Mouse (Mus musculus) hematopoietic stem cell, adult 5-6 weeks (primary cell): ENCODE data around the gene Thbs2. TPM values are rescaled to one million over a fixed set of nuclear protein-coding genes. Genes with fewer than 3 reads are reported as not detected.
"Not testable (repeated sequence)": the region's sequence is repeated elsewhere in the genome, so short reads cannot be mapped to it uniquely, and the experiment has no call there.

ENCODE experiments used
- ATAC-seq, 2 experiments: fragments of 125-278 bp in 1 of 2; replicated peaks in 1 of 2; 2 replicates each; pipeline ENCODE4 v1.8.0; 2016 to 2017; ENCODE audit warnings: inconsistent platforms in 2 of 2, mild to moderate bottlenecking in 2 of 2, moderate number of reproducible peaks in 2 of 2, low read depth in 1 of 2, moderate TSS enrichment in 1 of 2; ENCODE audit not compliant: low FRiP score in 2 of 2, poor library complexity in 2 of 2, severe bottlenecking in 2 of 2, insufficient read depth in 1 of 2, low TSS enrichment in 1 of 2
- total RNA-seq: library from RNA; stranded (forward); fragments of 172-1452, 232-1000 nt; gene quantifications from 2 replicates; pipeline ENCODE4 v1.2.3, GENCODE M21; 2017

The Thbs2 gene
- total RNA-seq, 1 experiment from 2014 or later, result 0.45 TPM

DNA sequence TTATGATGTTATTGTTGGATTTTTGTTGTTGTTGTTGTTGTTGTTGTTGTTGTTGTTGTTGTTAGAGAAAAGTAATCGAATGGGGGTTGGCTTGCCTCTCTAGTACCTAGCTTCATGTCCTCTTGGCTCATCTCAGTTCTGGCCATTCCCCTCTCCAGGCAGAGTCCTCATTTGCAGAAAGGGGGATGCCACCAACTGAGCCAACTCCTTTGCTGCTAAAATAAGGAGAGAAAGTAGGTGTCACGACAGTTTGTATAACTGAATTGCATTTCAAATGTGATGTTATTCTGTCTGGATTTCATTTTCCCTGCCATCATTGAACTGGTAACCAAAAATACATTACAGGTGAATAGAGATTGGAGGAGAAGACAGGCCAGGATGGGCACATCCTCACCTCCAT, 35.9 kb downstream of the Thbs2 start:
- ATAC-seq, result no peak

DNA sequence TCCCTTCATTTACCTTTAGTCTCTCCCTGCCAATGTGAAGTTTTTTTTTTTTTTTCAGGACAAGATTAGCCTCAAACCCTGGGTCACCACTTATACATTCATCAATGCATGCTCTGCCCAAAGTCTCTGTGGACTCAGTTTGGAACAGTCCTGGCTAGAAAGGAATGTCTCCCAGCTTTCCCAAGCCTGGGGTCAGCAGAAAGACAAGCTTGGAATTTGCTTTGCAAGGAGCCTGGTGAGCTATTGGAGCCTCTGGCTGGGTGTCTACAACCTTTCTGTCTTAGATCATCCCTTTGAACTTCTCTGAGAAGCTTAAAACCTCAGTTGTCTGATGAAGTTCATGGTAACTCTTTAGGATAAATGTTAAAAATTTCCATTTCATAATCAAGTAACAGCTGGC, 36.9 kb downstream of the Thbs2 start:
- no peak for ATAC-seq

DNA sequence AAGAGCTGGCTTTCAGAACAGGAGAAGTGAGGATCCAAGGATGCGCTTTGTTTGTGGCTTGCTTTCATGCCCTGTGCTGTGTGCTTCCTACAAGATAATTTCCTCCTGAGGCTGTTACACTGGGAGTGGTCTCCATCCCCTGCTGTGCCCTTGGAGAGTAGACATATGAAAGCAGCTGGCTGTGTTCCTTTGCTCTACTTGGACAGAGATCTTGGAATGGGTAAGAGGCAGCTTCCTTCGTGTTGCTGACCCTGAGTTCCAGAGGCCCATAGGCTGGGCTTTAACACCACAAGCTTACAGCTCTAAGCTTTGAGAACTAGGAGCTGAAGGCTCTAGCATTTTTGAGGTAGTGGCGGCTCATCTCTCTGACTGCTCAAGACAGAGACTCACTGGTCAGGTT, 39.1 kb downstream of the Thbs2 start:
- no peak for ATAC-seq

DNA sequence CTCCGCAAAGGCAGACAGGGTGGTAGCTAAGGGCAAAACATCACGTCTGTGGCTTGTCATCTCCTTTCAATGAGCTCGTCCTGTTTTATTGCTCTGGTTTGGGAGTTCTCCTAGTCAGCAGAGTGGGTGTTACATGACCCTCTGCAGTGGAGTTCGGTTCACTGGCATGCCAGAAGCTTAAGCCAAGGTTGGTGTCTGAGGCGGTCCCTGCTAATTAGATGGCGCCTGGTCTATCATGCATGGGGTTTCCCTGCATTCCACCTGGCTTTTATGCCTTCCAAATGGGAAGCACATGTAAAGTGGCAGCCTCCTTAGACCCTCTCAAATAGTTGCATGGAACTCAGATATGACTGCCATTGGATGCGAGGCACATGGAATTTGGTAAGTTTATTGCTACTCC, 42.0 kb downstream of the Thbs2 start:
- no peak for ATAC-seq

DNA sequence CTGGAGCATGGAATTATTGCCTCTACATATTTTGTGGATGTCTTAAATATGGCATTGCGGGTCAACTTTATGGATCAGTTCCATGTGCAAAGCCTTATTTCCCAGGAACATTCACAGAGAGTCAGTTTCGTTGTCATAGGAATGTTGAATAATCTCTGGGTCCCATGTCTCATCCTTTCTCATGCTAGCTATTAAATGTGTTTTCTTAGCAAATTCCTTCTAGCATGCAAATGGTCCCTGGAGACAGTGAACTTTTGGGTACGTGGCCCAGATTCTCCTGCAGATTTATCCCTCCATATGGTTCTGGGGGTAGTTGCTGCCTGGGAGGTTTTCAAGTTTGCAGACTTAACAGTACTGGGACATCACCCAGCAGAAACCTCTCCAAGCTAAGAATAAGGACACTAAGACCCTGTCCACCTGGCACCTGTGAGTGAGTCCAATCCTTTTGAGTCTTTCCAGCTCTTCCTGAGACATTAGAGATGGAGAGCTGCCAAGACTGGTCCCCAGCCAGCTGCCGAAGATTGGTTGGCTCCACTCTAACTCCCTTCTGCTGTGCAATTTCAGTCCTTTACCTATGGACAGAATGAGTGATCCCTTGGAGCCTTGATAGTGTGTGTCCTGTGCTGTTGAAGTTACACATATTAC, 45.9 kb downstream of the Thbs2 start:
- no peak for ATAC-seq

DNA sequence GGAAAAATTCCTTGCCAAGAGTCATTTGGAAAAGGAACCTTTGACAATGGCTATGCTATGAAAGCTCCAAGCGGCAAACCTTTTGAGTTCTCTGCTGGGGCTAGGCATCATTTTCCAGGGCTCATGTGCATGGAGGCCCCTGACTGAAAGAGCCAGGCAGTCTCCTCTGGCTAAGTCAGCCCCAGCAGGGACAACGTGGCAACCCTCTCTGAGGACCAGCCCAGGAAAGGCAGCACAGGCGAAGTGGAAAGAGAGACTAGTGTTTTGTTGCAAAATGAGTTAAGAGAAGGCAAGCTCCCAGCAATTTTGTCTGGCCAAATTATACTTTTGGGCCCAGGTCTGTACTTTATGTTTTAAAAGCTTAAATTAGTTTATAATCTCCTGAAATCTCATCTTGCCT, 50.0 kb downstream of the Thbs2 start:
- no peak for ATAC-seq

DNA sequence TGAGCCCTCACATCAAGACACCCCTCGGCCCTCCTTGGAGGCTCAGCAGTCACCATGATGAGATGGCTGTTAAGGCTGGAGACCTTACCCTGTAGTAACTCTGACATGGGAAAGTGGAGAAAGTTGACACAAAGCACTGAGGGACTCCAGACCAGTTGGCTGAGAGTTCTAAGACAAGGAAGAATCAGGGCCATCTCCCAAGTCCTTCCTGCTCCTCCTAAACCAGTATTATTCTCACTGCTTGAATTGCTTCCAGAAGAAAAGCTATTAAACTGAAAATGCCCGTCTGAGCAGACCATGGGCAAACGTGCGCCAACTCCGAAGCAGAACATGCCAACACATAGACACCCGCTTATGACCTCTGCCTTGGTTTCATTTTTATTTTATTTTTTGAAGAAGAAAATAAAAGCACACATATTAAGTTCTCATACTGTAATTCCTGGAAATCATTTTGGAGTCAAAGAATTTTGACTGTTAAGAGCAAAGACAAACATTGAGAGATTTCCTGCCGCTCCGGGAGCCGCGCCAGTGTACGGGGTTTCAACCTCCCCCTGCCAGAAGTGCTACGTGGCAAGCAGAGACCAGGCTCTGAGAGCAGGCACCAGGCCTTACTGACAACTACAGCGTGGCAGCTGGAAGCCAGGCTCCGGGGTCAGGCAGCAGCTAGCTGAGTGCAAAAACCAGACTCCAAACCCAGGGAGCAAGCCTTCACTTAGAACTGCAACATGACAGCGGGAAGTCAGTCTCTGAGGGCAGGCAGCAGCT, 53.5 kb downstream of the Thbs2 start:
- ATAC-seq, result no peak

DNA sequence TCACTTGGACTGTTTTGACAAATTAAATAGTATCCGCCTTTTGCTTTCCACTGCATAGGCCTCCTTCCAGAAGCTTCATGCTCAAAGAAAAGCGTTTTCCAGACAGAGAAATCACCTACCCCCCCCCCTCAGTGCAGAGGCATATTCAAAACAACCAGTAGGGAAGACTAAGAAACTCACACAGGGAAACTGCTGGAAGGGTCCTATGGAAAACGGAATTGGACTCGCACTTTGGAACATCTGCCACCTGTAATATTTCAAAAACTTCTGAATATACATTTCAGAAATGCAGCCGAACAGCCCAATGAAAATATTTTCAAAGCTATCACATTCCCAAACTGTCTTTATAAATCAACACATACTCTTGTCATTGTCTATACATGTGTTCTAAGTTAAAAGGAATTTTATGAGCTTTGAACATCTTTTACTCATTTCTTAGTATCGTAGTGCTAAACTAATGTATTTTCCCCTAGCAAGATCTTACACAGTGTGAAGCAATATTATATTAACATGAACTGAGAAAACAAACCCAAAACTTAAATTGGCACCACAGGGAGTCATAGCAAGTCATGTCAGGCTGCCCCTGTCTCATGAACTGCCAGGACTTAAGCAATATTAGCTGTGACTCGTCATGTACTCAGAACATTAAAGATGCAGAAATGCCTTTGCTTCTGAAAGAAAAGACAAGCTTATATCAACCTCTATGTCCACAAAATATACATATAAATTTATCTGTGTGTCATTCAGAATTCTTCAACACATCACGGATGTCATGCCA, 58.3 kb downstream of the Thbs2 start:
- ATAC-seq, result no peak

DNA sequence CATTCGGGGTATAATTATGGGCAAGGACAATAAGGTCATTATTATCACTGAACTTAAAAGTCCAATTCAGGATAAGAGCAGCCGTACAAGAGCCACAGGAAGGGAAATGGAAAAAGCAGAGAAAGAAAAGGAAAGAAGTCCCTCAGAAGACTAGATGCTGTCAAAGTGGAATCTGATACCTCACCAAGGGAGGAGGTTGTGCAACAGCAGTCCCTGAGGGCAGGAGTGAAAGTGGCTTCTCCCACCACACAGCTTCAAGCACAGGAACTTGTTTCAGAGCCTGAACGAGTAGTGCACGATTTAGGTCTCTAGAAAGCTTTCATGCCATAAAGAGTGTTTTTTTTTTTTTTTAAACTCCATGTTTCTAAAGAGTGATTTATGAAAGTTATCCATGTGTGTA, 65.1 kb downstream of the Thbs2 start:
- ATAC-seq, result no peak

DNA sequence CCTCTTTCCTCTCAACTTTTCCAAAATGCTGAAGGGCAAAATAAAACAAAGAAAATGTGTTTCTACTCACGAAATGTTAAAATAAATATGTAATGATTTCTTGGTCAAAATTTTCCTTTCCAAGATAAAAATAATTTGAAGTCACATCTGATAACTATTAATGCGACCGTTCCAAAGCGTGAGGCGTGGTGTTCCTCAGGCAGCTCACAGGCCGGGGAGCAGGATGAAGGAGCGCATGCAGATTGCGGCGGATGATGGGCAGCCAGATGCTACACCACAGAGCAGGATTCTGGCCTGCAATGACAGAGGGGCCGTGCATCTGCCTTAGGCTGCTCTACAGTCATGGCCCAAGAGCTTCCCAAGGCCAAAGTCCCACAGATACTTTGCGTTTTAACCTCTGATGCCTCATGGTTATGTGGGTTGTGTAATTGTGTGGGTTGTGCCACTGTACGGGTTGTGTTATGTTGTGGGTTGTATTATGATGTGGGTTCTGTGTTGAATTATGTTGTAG, 66.2 kb downstream of the Thbs2 start:
- ATAC-seq, result no peak

DNA sequence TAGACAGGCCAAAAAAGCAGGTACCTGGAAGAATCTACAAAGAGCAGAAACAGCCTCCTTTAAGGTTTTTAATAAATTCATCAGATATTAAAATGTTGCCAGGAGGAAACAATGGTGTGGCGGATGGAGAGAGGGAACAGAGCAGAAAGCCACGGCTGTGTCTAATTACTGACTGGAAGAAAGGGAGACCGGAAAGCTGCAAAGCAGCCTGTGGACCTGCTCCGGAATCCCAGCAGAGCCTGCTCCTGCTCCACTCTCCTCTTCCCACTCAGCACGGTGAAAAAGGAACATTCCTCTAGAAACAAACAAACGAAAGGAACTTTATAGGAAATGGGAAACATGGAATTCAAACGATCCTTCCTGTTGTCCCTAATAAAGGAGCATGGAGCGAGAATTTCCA, 69.6 kb downstream of the Thbs2 start:
- ATAC-seq, result no peak

DNA sequence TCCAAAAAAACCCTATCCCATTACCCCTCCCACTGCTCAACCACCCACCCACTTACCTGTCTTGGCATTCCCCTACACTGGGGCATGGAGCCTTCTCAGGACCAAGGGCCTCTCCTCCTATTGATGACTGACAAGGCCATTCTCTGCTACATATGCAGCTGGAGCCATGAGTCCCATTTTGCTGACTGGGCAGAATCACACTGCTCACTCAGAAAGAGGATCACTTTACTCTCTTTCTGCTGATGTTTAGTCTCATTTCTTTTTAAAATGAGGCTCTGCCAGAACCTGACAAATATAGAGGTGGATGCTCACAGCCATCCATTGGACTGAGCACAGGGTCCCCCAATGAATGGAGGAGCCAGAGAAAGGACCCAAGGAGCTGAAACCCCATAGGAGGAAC, 73.0 kb downstream of the Thbs2 start:
- not testable (repeated sequence) for ATAC-seq

DNA sequence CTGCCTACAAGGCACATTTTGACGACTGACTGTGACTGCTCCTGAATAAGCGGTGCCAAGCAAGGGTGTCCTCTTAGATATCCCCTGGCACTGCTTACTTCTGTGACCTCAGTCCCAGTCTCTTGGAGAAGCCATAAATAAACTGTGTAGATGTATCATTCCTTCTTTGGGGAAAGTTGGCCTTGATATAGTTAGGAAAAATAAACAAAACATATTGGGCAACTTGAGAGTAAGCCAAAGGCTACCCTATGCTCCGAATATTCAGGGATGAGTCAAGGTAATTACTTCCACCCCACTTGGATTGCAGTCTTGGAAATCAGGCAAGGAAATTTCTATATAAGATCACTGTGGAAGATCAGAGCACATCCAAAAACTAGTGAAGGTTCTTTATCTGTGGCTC, 74.0 kb downstream of the Thbs2 start:
- no peak for ATAC-seq

DNA sequence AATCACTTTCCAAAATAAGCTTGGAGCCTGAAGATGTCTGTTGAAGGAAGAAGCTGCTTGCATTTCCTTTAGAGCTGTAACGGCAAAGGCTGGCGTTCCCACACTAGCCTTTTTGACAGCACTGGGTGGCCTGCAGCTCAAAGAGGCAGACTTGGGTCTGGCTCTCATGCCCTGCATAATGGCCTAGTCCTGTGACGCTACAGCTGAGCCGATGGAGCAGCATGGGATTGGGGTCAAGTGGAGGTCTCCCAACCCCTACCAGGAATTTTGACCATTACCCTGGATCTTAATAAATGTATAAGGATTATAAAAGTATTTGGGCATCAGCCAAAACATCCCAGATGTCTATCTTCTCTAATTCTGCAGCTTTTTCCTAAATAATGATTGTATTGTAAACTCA, 75.0 kb downstream of the Thbs2 start:
- ATAC-seq, result no peak

Other genes with a start within 250 kb of the Thbs2 start
- gene Wdr27, start 248.9 kb upstream of the Thbs2 start, total RNA-seq, result not detected in 2 replicates
- 7.7 and 10.9 TPM in 2 replicates for gene 1600012H06Rik, start 248.9 kb upstream of the Thbs2 start, total RNA-seq